In genomic region chr6:91736471-91736870, GRCm38 (mm10) we compare ENCODE assay signal across 8 mouse cellular contexts. TPM values are rescaled to one million over a fixed set of nuclear protein-coding genes. Genes with fewer than 3 reads are reported as not detected.
DNase-seq lines count a peak whose midpoint lies in the region; ATAC-seq and TF ChIP-seq lines count a peak whose summit lies in the region.

No protein-coding gene starts in this region.

- H3K36me3 ChIP-seq in kidney, embryonic 15.5 days = peaks cover 96% of the 10 kb centered on the region
- peaks cover 33% of the 10 kb centered on the region for H3K36me3 ChIP-seq in neural tube, embryonic 14.5 days (ENCODE audit: control insufficient read depth, insufficient read depth, low read length)
- peaks cover 10% of the 10 kb centered on the region for H3K36me3 ChIP-seq in forebrain, embryonic 16.5 days (ENCODE audit: control insufficient read depth, insufficient read depth)

- H3K4me3 ChIP-seq in layer of hippocampus, adult 2 months = no peak overlapping the region
- no peak overlapping the region for H3K4me3 ChIP-seq in kidney, embryonic 15.5 days (replicated peaks)
- no peak overlapping the region for H3K4me3 ChIP-seq in neural tube, embryonic 14.5 days (ENCODE audit: low read depth, low read length)
- no peak overlapping the region for H3K4me3 ChIP-seq in forebrain, embryonic 16.5 days (replicated peaks; ENCODE audit: low read length)

- DNase-seq in layer of hippocampus, adult 2 months (ENCODE audit: low spot score in 2 of 2) = no peak
- DNase-seq in layer of hippocampus, adult 8-10 months (ENCODE audit: low spot score in 2 of 2) = no peak
- peak; percentile 70 to 87 for DNase-seq in heart, adult 18-20 months
- DNase-seq in cerebellum, postnatal 4 days (ENCODE audit: low spot score in 2 of 2) = no peak

- peaks cover 13% of the 10 kb centered on the region for H3K4me1 ChIP-seq in kidney, embryonic 15.5 days
- peaks cover 4% of the 10 kb centered on the region for H3K4me1 ChIP-seq in neural tube, embryonic 14.5 days (ENCODE audit: control insufficient read depth, insufficient read depth, low read length)
- peaks cover 8% of the 10 kb centered on the region; the same call in 1 of the 2 replicates for H3K4me1 ChIP-seq in forebrain, embryonic 16.5 days (replicated peaks; ENCODE audit: control insufficient read depth, insufficient read depth, low read length)

- ATAC-seq in kidney, embryonic 15.5 days (replicated peaks; ENCODE audit: low FRiP score) = no peak
- peak; percentile 24; the same call in 1 of the 2 replicates for ATAC-seq in neural tube, embryonic 14.5 days (ENCODE audit: low read depth)
- ATAC-seq in forebrain, embryonic 16.5 days = no peak
- ATAC-seq in activated CD4-positive, CD25-positive, alpha-beta regulatory T cell, adult 4 months = no peak

- no peaks in the 10 kb centered on the region for H3K27me3 ChIP-seq in kidney, embryonic 15.5 days
- H3K27me3 ChIP-seq in neural tube, embryonic 14.5 days (ENCODE audit: control insufficient read depth, insufficient read depth, low read length) = no peaks in the 10 kb centered on the region
- no peaks in the 10 kb centered on the region for H3K27me3 ChIP-seq in forebrain, embryonic 16.5 days (replicated peaks; ENCODE audit: control insufficient read depth, insufficient read depth, low read length)

- WGBS in kidney, embryonic 15.5 days = 54% methylated on average over 5 of the region's 5 CpGs
- WGBS in neural tube, embryonic 14.5 days = 43% methylated on average over 5 of the region's 5 CpGs
- 60% methylated on average over 5 of the region's 5 CpGs for WGBS in forebrain, embryonic 16.5 days

- H3K9me3 ChIP-seq in kidney, embryonic 15.5 days (replicated peaks) = no peaks in the 10 kb centered on the region
- no peaks in the 10 kb centered on the region for H3K9me3 ChIP-seq in neural tube, embryonic 14.5 days (ENCODE audit: control insufficient read depth, low read length)
- H3K9me3 ChIP-seq in forebrain, embryonic 16.5 days (ENCODE audit: control insufficient read depth, low read length) = no peaks in the 10 kb centered on the region

- H3K27ac ChIP-seq in layer of hippocampus, adult 2 months = peak overlapping the region; percentile 74
- peak overlapping the region; percentile 66 for H3K27ac ChIP-seq in kidney, embryonic 15.5 days
- H3K27ac ChIP-seq in neural tube, embryonic 14.5 days (ENCODE audit: low read depth, low read length) = no peak overlapping the region
- no peak overlapping the region for H3K27ac ChIP-seq in forebrain, embryonic 16.5 days (ENCODE audit: low read length)

- H3K9ac ChIP-seq in kidney, embryonic 15.5 days = no peak overlapping the region
- no peak overlapping the region for H3K9ac ChIP-seq in neural tube, embryonic 14.5 days (replicated peaks; ENCODE audit: low read depth, low read length)
- H3K9ac ChIP-seq in forebrain, embryonic 16.5 days (replicated peaks; ENCODE audit: low read depth, low read length) = no peak overlapping the region

- H3K4me2 ChIP-seq in kidney, embryonic 15.5 days = no peak overlapping the region
- no peak overlapping the region for H3K4me2 ChIP-seq in neural tube, embryonic 14.5 days (ENCODE audit: low read depth, low read length)
- no peak overlapping the region for H3K4me2 ChIP-seq in forebrain, embryonic 16.5 days (ENCODE audit: low read length)

- peak; percentile 19 for TF ChIP-seq CTCF in layer of hippocampus, adult 2 months (conservative IDR thresholded peaks at IDR 0.05)

RNA-seq across cellular contexts. Expression of gene Slc6a6, which starts 52.6 kb away (rescaled TPM):
- total RNA-seq in layer of hippocampus, adult 2 months (2021) = 100 to 1,000 TPM; 136 to 138 TPM
- 100 to 1,000 TPM; 142 to 166 (median 152) TPM for total RNA-seq in layer of hippocampus, adult 8-10 months (2022)
- 10 to 100 TPM; 53.1 to 54.8 TPM for total RNA-seq in heart, adult 18-20 months (2021)
- polyA plus RNA-seq in kidney, embryonic 15.5 days (2015; fragmentation: Nextera tagmentation; extraction: Ambion mirVana) = 84.0 and 87.2 TPM in 2 replicates
- 89.3 and 100 TPM in 2 replicates for polyA plus RNA-seq in neural tube, embryonic 14.5 days (2014; fragmentation: Nextera tagmentation; extraction: Ambion mirVana)
- polyA plus RNA-seq in forebrain, embryonic 16.5 days (2015; fragmentation: Nextera tagmentation; extraction: Ambion mirVana) = 98.6 and 107 TPM in 2 replicates
- 10 to 100 TPM; 34.3 to 47.9 TPM for polyA plus RNA-seq in activated CD4-positive, CD25-positive, alpha-beta regulatory T cell, adult 4 months (2017; shearing (Covaris generic))

Comparison
In these comparisons a context has a peak if more than half of its experiments do, and no peak if none do; other contexts are left out.
1. DNase-seq: peak in heart, adult 18-20 months (2 of 2); none in layer of hippocampus, adult 2 months (0 of 2), layer of hippocampus, adult 8-10 months (0 of 2) and cerebellum, postnatal 4 days (0 of 2).
2. H3K27ac ChIP-seq: peak in layer of hippocampus, adult 2 months (single experiment) and kidney, embryonic 15.5 days (single experiment); none in neural tube, embryonic 14.5 days (single experiment) and forebrain, embryonic 16.5 days (single experiment).